Comparison of ENCODE assay signal across 8 mouse cellular contexts in the genomic region with DNA sequence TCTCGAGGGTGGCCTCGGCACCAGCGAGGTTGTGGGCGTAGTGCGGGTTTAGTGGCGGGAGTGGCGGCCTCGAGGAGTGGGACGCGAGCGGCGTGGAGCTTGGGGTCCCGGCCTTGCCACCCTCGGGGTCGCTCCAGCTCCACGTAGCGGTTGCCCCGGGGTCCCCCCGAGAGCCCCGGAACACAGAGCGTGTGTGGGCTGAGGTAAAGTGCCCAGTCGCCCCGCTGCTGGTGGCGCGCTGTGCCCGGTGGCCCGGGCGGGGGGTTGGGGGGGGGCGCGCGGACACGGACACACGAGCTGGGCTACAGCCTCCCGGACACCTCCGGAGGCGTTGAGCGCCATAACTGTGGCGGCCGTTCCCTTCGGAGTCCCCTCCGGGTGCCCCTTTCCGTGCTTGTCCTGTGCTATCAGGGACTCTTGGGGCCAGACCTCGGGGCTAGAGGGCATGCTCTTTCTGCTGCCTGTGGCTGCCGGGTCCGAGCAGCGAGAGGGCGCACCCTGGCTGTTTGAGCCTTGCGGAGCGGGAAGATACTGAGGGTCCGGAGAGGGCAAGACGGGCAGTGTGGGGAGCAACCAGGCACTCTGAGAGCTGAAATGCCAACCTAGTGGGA. TPM values are rescaled to one million over a fixed set of nuclear protein-coding genes. Genes with fewer than 3 reads are reported as not detected.
DNase-seq lines count a peak whose midpoint lies in the region; ATAC-seq and TF ChIP-seq lines count a peak whose summit lies in the region.

No protein-coding gene starts in this region.

- peaks cover 7% of the 10 kb centered on the region; the same call in 1 of the 2 replicates for H3K4me1 ChIP-seq in liver, embryonic 13.5 days (replicated peaks)
- H3K4me1 ChIP-seq in stomach, embryonic 16.5 days (ENCODE audit: control insufficient read depth, insufficient read depth, low read length) = no peaks in the 10 kb centered on the region

- peak; percentile 24 for ATAC-seq in frontal cortex, adult (ENCODE audit: low TSS enrichment)
- peak; percentile 5 for ATAC-seq in inflammation-experienced regulatory T-cells, adult 6 months
- ATAC-seq in liver, embryonic 13.5 days (ENCODE audit: low read depth) = peak; percentile 50
- ATAC-seq in stomach, embryonic 16.5 days (ENCODE audit: insufficient read depth, low FRiP score) = peak; percentile 18; the same call in 1 of the 2 replicates

- no peak for TF ChIP-seq POLR2A in myocyte (IDR thresholded peaks at IDR 0.05; ENCODE audit: insufficient read length, low read depth)

- WGBS in liver, embryonic 13.5 days (ENCODE audit: insufficient replicate concordance) = 18% methylated on average over 47 of the region's 51 CpGs
- 24% methylated on average over 22 of the region's 51 CpGs for WGBS in stomach, embryonic 16.5 days

- no peaks in the 10 kb centered on the region for H3K9me3 ChIP-seq in liver, embryonic 13.5 days (replicated peaks)
- H3K9me3 ChIP-seq in stomach, embryonic 16.5 days (replicated peaks; ENCODE audit: control insufficient read depth, low read length) = no peaks in the 10 kb centered on the region

- no peaks in the 10 kb centered on the region for H3K27me3 ChIP-seq in liver, embryonic 13.5 days
- no peaks in the 10 kb centered on the region for H3K27me3 ChIP-seq in myocyte (ENCODE audit: control insufficient read depth, insufficient read depth, insufficient read length)
- no peaks in the 10 kb centered on the region for H3K27me3 ChIP-seq in stomach, embryonic 16.5 days (ENCODE audit: control insufficient read depth, insufficient read depth, low read length)

- H3ac ChIP-seq in myocyte (ENCODE audit: control insufficient read depth, insufficient read length) = peak overlapping the region; percentile 60

- peaks cover 6% of the 10 kb centered on the region for H3K36me3 ChIP-seq in liver, embryonic 13.5 days
- H3K36me3 ChIP-seq in myocyte (ENCODE audit: control insufficient read depth, insufficient read depth) = no peaks in the 10 kb centered on the region
- H3K36me3 ChIP-seq in stomach, embryonic 16.5 days (ENCODE audit: control insufficient read depth, insufficient read depth, low read length) = no peaks in the 10 kb centered on the region

- H3K79me2 ChIP-seq in myocyte (ENCODE audit: control insufficient read depth, insufficient read depth) = peaks cover 9% of the 10 kb centered on the region

- peak overlapping the region; percentile 84 for H3K27ac ChIP-seq in liver, embryonic 13.5 days
- H3K27ac ChIP-seq in stomach, embryonic 16.5 days (ENCODE audit: low read length) = peak overlapping the region; percentile 79

- peak overlapping the region; percentile 82 for H3K4me2 ChIP-seq in liver, embryonic 13.5 days
- H3K4me2 ChIP-seq in myocyte (ENCODE audit: low read depth) = peak overlapping the region; percentile 42
- H3K4me2 ChIP-seq in stomach, embryonic 16.5 days (ENCODE audit: low read depth, low read length) = peak overlapping the region; percentile 56

- DNase-seq in urinary bladder, adult 2 months (ENCODE audit: low spot score) = peak; percentile 27
- DNase-seq in urinary bladder, postnatal 4 days (ENCODE audit: low spot score in 2 of 2) = no peak
- peak; percentile 33 for DNase-seq in cerebellum, adult 9-11 months
- DNase-seq in liver, embryonic 13.5 days = peak; percentile 46

- peak overlapping the region; percentile 75 for H3K4me3 ChIP-seq in liver, embryonic 13.5 days (replicated peaks)
- peak overlapping the region; percentile 44 for H3K4me3 ChIP-seq in myocyte
- peak overlapping the region; percentile 59 for H3K4me3 ChIP-seq in stomach, embryonic 16.5 days (replicated peaks; ENCODE audit: low read length)

- H3K9ac ChIP-seq in liver, embryonic 13.5 days = peak overlapping the region; percentile 85
- H3K9ac ChIP-seq in stomach, embryonic 16.5 days (ENCODE audit: low read length) = peak overlapping the region; percentile 75

TF ChIP-seq in myocyte, 11 proteins besides CTCF, POLR2A, EP300 and RAD21:
- TF ChIP-seq TCF12 (IDR thresholded peaks at IDR 0.05; ENCODE audit: insufficient read depth, poor library complexity, severe bottlenecking) (no peak), MAX (IDR thresholded peaks at IDR 0.05; ENCODE audit: low read depth) (no peak), MYOG (IDR thresholded peaks at IDR 0.05; ENCODE audit: control insufficient read depth in 1 of 3, insufficient read depth in 1 of 3, insufficient read length in 2 of 3, low read depth in 2 of 3) (no peak), USF1 (IDR thresholded peaks at IDR 0.05; ENCODE audit: low read depth) (no peak), REST (IDR thresholded peaks at IDR 0.05; ENCODE audit: insufficient read depth, insufficient read length) (no peak), CEBPB (IDR thresholded peaks at IDR 0.05; ENCODE audit: insufficient read depth, poor library complexity, severe bottlenecking) (no peak), TCF3 (IDR thresholded peaks at IDR 0.05; ENCODE audit: insufficient read length, low read depth) (no peak), E2F4 (IDR thresholded peaks at IDR 0.05; ENCODE audit: insufficient read depth) (no peak), POLR2AphosphoS2 (IDR thresholded peaks at IDR 0.05; ENCODE audit: insufficient read length, low read depth) (no peak), SRF (IDR thresholded peaks at IDR 0.05; ENCODE audit: control insufficient read depth, insufficient read length, low read depth) (no peak)

RNA-seq across cellular contexts. Expression of a gene that starts 0.5 kb away (rescaled TPM):
- 6.3 and 7.4 TPM in 2 replicates for polyA plus RNA-seq in urinary bladder, adult 2 months (2012; rRNA removed)
- 1 to 10 TPM; 1.1 to 1.6 (median 1.4) TPM for polyA plus RNA-seq in inflammation-experienced regulatory T-cells, adult 6 months (2017; shearing (Covaris generic))
- polyA plus RNA-seq in liver, embryonic 13.5 days (2015; fragmentation: Nextera tagmentation; extraction: Ambion mirVana) = 6.0 and 8.4 TPM in 2 replicates
- 1.2 TPM for polyA plus RNA-seq in myocyte (2012; fragmentation: generic; extraction: Trizol)
- polyA plus RNA-seq in stomach, embryonic 16.5 days (2015; fragmentation: Nextera tagmentation; extraction: Ambion mirVana) = 7.3 and 7.6 TPM in 2 replicates

Comparison
In these comparisons a context has a peak if more than half of its experiments do, and no peak if none do; other contexts are left out.
1. DNase-seq: peak in urinary bladder, adult 2 months (single experiment), cerebellum, adult 9-11 months (single experiment) and liver, embryonic 13.5 days (single experiment); none in urinary bladder, postnatal 4 days (0 of 2).
2. Peak in every context shown above with its lines, with median percentiles within 50 percentile points of each other: ATAC-seq, H3K4me2 ChIP-seq and H3K4me3 ChIP-seq.